Mouse (Mus musculus) ES-E14 (cell line): Measurements from ENCODE around the gene Ntrk3. TPM values are rescaled to one million over a fixed set of nuclear protein-coding genes. Genes with fewer than 3 reads are reported as not detected.

Experiments used
- DNase-seq: peaks from one replicate; pipeline ENCODE4 v3.0.0-alpha.2; 2013; ENCODE audit warnings: low read depth, low spot score
- H3K27ac ChIP-seq: 2 replicates; pipeline ENCODE4 v1.5.1; 2012; ENCODE audit warnings: low read depth, mild to moderate bottlenecking, low read length, moderate library complexity, mixed read lengths; ENCODE audit not compliant: poor library complexity, insufficient read depth, severe bottlenecking
- H3K36me3 ChIP-seq: 2 replicates; pipeline ENCODE4 v1.6.1; 2012; ENCODE audit warnings: mild to moderate bottlenecking, low read length, moderate library complexity, mixed read lengths; ENCODE audit not compliant: control insufficient read depth, poor library complexity, insufficient read depth, severe bottlenecking
- H3K4me1 ChIP-seq, 2 experiments: fragments of 150-350 bp in 1 of 2; sonication (generic) in 1 of 2; 2 replicates each; pipeline ENCODE4 v1.6.1; 2012; ENCODE audit warnings: low read length in 2 of 2, mild to moderate bottlenecking in 1 of 2, mixed read lengths in 1 of 2; ENCODE audit not compliant: control insufficient read depth in 2 of 2, insufficient read depth in 2 of 2, poor library complexity in 1 of 2
- H3K4me3 ChIP-seq, 2 experiments: fragments of 150-350 bp in 1 of 2; sonication (generic) in 1 of 2; 2 replicates each; pipeline ENCODE4 v1.5.1; 2012; ENCODE audit warnings: low read length in 2 of 2, low read depth in 1 of 2, mild to moderate bottlenecking in 1 of 2, mixed read lengths in 1 of 2; ENCODE audit not compliant: insufficient read depth in 1 of 2, poor library complexity in 1 of 2, severe bottlenecking in 1 of 2
- H3K9ac ChIP-seq: 2 replicates; pipeline ENCODE4 v1.6.1; 2012; ENCODE audit warnings: low read depth, mild to moderate bottlenecking, low read length, mixed read lengths; ENCODE audit not compliant: poor library complexity, insufficient read depth, severe bottlenecking
- H3K9me3 ChIP-seq: fragments of 150-350 bp; sonication (generic); 2 replicates; pipeline ENCODE4 v1.6.1; 2012; ENCODE audit warnings: low read depth, mild to moderate bottlenecking, low read length; ENCODE audit not compliant: control insufficient read depth, insufficient read depth
- CHD2 ChIP-seq: IDR thresholded peaks from 2 replicates; pipeline ENCODE4 v1.6.1; 2014; ENCODE audit warnings: mild to moderate bottlenecking, low read depth, low read length, inconsistent platforms
- HCFC1 ChIP-seq: IDR thresholded peaks from 2 replicates; pipeline ENCODE4 v1.6.1; 2012; ENCODE audit warnings: low read length, inconsistent platforms, borderline replicate concordance; ENCODE audit not compliant: insufficient read depth
- MAFK ChIP-seq: IDR thresholded peaks from 2 replicates; pipeline ENCODE4 v1.6.1; 2014; ENCODE audit warnings: mild to moderate bottlenecking, low read depth, low read length, inconsistent platforms; ENCODE audit not compliant: insufficient read depth
- ZC3H11A ChIP-seq: IDR thresholded peaks from 2 replicates; pipeline ENCODE4 v1.6.1; 2012; ENCODE audit warnings: low read depth, mild to moderate bottlenecking, inconsistent platforms, low read length, borderline replicate concordance
- ZNF384 ChIP-seq: IDR thresholded peaks from 2 replicates; pipeline ENCODE4 v1.6.1; 2012; ENCODE audit warnings: low read depth, low read length, inconsistent platforms
- in situ Hi-C, 2 experiments: fragments of 600-800 bp; cut with MboI; formaldehyde crosslinking; loops; one replicate each; pipeline ENCODE4 v1.15.1; 2025; ENCODE audit warnings: low sequenced_read_pairs in 2 of 2, inconsistent platforms in 1 of 2; ENCODE audit not compliant: unreplicated experiment in 2 of 2
- total RNA-seq: library from RNA; depleted of rRNA; stranded (reverse); fragments of 300-350 nt; gene quantifications from 2 replicates; pipeline ENCODE4 v1.2.3, GENCODE M21; 2012

Gene Ntrk3
- total RNA-seq, 1 experiment, result 0.40 TPM

DNA sequence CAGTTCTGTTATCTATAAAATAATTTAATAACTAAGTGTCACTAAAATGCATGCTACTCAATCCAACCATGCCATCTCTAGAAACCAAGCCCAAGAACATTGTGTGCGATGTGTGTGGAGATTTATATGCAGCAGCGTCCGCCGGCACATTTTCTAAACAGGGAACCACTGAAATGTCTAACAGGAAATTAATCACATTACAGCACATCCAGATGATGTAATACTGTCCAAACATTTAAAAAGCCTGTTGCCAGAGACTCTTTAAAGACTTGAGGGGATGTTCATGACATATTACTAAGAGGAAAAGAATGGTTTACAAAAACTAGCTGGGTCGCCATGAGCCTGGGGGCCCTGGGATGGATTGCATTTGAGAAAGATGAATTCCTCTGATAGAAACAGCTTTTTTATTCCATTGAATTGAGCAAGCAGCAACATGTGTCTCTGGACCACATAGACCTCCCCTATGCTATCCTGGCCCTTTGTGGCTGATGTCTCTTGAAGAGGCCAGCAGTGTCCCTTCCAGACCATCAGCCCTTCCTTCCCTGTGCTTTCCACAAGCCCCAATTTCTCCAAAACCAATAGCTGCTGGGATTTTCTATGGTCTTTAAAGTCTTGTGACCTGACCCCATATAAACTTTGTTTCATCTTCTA lies 331.0 kb downstream of the Ntrk3 start:
- H3K36me3 ChIP-seq, result no peaks in the 10 kb centered on the region
- H3K9me3 ChIP-seq, result no peaks in the 10 kb centered on the region
- no peak overlapping the region for H3K27ac ChIP-seq
- H3K9ac ChIP-seq, result no peak overlapping the region
- DNase-seq, result no peak
- H3K4me1 ChIP-seq, result no peaks in the 10 kb centered on the region
- no peak overlapping the region for H3K4me3 ChIP-seq
- TF ChIP-seq ZNF384 (no peak), CHD2 (no peak)
- in situ Hi-C loops, result no loop called here

DNA sequence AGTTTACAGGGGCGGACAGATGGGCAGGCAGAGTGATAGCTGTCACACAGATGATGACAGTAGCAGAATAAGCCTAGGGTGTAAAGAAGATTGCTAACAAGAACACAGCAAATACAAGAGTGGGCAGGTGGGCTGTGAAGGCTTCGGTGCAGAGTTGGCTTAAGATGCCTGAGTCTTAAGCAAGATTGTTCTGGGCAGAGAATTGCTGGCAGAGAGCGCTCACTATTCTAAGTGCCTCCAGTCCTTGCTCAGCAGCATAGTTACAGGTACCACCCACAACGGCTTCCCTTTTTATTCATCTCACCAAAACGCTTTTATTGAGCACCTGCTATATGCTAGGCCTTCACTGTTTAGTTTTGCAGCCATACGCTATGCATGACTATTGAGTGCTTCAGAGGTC lies 333.3 kb downstream of the Ntrk3 start:
- Histone ChIP-seq H3K9ac (no peak overlapping the region), H3K36me3 (no peaks in the 10 kb centered on the region), H3K9me3 (no peaks in the 10 kb centered on the region), H3K4me3 (no peak overlapping the region), H3K27ac (no peak overlapping the region), H3K4me1 (no peaks in the 10 kb centered on the region)
- in situ Hi-C loops, result no loop called here
- no peak for DNase-seq
- TF ChIP-seq MAFK, result no peak
- TF ChIP-seq ZNF384, result no peak
- no peak for TF ChIP-seq HCFC1
- no peak for TF ChIP-seq CHD2
- TF ChIP-seq ZC3H11A, result no peak

GRCm38 (mm10) chr7:78402495-78402894 lies 335.3 kb downstream of the Ntrk3 start:
- TF ChIP-seq ZNF384 (no peak), CHD2 (no peak), ZC3H11A (no peak), MAFK (no peak), HCFC1 (no peak)
- DNase-seq, result no peak
- H3K4me3 ChIP-seq, result no peak overlapping the region
- H3K4me1 ChIP-seq, result peaks cover 0 to 3% of the 10 kb centered on the region in 2 experiments; a peak in 2 of 4 replicates
- H3K9ac ChIP-seq, result no peak overlapping the region
- no peaks in the 10 kb centered on the region for H3K9me3 ChIP-seq
- in situ Hi-C loops, result no loop called here
- H3K27ac ChIP-seq, result no peak overlapping the region
- H3K36me3 ChIP-seq, result no peaks in the 10 kb centered on the region

- TF ChIP-seq MAFK (no peak), HCFC1 (no peak)
- Histone ChIP-seq H3K9me3 (no peaks in the 10 kb centered on the region), H3K9ac (no peak overlapping the region), H3K27ac (no peak overlapping the region), H3K36me3 (no peaks in the 10 kb centered on the region), H3K4me3 (no peak overlapping the region), H3K4me1 (peaks cover 0 to 6% of the 10 kb centered on the region in 2 experiments; a peak in 2 of 4 replicates)
- in situ Hi-C loops, result no loop called here
- no peak for DNase-seq
These were observed 337.6 kb downstream of the Ntrk3 start for GRCm38 (mm10) chr7:78400219-78400618.

DNA sequence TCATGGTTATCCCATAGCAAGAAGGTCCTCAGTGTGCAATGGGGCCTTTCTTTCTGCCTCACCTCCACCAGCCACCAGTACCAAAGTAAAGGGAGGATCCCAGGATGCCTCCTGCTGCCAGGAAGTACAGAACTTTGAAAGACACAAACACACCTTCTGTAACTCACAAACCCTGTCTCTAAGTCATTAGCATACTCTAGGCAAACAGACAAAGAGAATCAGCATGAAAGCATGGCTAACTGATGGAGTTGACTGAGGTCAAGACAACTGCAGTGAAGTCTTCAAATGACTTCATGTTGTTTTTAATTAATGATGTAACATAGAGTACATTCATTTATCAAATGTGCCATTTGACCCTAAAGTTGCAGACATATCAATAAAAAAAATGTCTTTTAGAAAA lies 339.4 kb downstream of the Ntrk3 start:
- Histone ChIP-seq H3K27ac (no peak overlapping the region), H3K4me3 (no peak overlapping the region), H3K9ac (no peak overlapping the region), H3K36me3 (no peaks in the 10 kb centered on the region), H3K9me3 (no peaks in the 10 kb centered on the region), H3K4me1 (peaks cover 0 to 6% of the 10 kb centered on the region in 2 experiments; a peak in 2 of 4 replicates)
- in situ Hi-C loops, result no loop called here
- TF ChIP-seq HCFC1, result no peak
- TF ChIP-seq ZC3H11A, result no peak
- TF ChIP-seq CHD2, result no peak
- TF ChIP-seq ZNF384, result no peak
- TF ChIP-seq MAFK, result no peak
- DNase-seq, result no peak
